Mouse (Mus musculus) Muller cell, postnatal 12 days (primary cell): ENCODE measurements around the gene Nppc.

Experiments used
- DNase-seq: peaks from one replicate; pipeline ENCODE4 v3.0.0-alpha.2; 2015; ENCODE audit errors: inconsistent ontology term

The Nppc gene

DNA sequence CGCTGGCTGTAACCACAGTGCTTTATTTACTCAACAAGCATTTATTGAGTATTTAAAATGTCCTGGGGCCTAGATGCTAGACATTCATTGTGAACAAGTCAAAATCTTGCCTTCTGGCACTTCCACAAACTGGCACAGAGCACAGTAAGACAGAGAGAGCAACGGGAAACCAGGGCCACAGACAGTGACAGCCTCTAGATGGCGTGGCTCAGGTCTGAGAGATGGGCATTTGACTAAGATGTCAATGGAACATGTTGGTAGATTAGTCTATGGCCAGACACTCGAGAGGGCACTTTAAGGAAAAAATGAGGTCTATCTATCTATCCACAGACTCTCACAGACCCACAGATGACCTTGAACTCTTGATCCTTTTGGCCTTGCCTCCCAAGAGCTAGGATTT lies 17.7 kb downstream of the Nppc start:
- DNase-seq: no peak

- DNase-seq: peak; percentile 33
Observed at GRCm38 (mm10) chr1:86650272-86650671, 20.1 kb downstream of the Nppc start.

GRCm38 (mm10) chr1:86647517-86647916 lies 22.9 kb downstream of the Nppc start:
- no peak for DNase-seq

DNA sequence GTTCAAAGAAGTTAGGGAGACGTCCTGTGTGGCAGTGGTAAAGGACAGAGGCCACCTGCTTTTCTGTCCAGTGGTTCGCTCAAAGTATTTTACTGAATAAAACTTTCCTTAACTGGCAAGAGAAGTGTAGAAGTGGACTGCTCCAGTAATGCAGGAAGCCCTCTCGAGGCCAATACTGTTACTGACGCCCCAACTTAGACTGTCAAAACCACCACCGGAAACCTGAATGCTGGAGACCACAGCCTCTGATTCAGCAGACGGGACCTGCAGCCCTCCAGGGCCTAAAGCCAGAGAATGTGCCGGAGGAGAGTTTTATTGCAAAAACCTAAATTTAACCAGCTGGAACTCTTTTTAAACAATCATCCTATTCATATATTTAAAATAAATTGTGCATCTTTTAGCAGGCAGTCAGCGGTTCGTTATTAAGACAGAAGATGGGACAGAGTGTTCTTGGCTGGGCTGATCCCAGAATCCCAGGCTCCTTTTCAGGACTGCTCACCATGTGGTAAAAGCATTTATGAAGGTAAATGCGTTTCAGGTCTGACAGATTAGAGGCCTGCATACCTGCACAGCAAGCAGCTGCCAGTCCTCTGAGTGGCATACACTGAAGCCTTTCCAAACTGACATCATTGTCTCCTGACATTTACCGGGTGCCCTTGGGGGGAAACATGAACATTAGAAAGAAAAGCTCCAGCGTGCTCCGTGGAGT lies 27.1 kb downstream of the Nppc start:
- no peak for DNase-seq

GRCm38 (mm10) chr1:86634751-86635359 lies 35.5 kb downstream of the Nppc start:
- DNase-seq: peak; percentile 55

GRCm38 (mm10) chr1:86633840-86634750 lies 36.3 kb downstream of the Nppc start:
- DNase-seq: peak; percentile 37

GRCm38 (mm10) chr1:86633434-86633833 lies 36.9 kb downstream of the Nppc start:
- no peak for DNase-seq

DNA sequence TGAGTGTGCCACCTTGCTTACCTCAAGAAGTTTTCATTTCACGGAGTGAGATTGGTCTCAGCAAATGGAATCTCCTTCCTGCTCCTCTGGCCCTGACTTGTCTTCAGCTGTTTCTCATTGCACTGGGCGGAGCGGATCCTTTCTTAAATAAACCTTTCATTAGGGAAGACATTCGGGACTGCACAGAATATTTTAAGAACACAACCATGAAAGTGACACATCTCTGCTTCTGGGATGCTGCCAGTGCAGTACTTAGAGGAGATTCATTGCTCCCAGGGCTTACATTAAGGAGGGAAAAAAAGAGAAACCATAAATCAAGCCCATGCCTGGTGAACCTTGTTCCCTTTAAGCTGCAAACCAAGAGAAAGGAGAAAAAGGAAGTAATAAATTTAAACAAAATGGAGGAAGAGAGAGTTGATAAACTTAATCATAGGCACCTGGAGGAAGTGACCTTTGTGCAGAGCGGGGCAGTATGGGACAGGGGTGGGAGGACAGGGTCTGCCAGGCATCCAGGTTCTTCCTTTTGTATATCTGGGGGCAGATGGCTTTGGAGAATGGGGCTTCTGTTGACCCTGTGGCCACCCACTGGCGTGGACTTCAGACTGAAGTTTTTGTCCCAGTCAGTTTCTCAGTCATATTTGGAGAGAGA lies 37.5 kb downstream of the Nppc start:
- no peak for DNase-seq

GRCm38 (mm10) chr1:86630527-86630926 lies 39.8 kb downstream of the Nppc start:
- no peak for DNase-seq

DNA sequence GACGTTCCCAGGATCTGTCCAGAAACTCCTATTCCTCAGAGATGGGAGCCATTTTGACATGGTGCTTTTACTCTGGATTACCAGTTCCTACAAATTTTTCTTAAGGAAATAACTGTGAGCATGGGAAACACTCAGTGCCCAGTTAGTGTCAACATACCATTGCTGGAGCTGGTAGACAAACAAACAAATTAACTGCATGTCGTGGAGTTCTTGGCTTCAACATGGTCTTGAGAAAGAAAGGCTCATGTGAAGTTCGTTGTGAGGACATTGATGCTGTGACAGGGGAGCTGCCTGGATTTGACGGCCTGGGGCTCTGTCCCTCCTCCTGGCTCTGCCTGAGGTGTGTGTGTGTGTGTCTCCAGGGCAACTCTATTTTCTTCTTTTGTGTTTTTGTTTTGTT lies 40.4 kb downstream of the Nppc start:
- no peak for DNase-seq

- no peak for DNase-seq
Observed at GRCm38 (mm10) chr1:86628270-86628669, 42.1 kb downstream of the Nppc start.

DNA sequence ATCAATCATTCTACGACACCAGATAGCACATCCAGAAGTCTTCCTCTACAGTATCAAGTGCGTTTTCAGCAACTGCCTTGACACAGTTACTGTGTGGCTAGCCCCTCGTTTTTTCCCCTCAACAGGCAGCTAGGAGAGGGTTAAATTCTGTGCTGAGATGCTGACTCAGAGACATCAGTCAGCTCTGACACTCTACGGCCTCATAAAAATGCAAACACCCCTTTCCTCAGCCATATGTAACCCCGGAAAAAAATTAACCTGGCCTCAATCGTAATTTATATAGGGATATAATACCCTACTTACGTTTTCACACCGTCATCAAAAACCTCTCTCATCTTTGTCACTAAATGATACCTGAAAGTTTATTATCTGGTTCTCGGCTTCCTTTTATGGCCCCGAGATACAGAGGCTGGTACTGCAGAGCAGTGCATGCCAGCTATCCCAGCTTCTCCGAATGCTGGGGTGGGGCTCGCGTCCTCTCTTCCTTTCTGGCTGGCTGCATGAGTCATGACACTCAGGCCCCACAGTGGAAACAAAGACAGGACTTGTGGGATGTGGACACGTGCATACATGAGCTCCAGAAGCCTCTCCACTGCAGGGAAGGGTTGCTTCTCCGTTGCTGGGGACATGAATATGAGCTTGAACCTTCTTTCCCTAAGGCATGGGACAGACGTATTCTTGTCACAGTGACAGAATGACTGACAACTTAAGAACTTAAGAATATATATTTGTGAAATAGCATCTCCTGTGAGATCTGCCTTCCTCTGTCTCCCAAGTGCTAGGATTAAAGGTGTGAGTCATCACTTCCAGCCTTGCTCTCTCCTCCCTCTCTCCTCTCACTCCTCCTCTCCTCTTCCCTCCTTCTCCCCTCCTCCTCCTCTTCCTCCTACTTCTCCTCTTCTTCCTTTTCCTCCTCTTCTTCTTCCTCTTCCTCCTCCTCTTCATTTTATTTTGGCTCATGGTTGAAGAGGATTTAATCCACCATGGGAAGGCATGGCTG lies 47.1 kb downstream of the Nppc start:
- peak; percentile 72 for DNase-seq

GRCm38 (mm10) chr1:86622296-86622695 lies 48.1 kb downstream of the Nppc start:
- DNase-seq: peak; percentile 54

DNA sequence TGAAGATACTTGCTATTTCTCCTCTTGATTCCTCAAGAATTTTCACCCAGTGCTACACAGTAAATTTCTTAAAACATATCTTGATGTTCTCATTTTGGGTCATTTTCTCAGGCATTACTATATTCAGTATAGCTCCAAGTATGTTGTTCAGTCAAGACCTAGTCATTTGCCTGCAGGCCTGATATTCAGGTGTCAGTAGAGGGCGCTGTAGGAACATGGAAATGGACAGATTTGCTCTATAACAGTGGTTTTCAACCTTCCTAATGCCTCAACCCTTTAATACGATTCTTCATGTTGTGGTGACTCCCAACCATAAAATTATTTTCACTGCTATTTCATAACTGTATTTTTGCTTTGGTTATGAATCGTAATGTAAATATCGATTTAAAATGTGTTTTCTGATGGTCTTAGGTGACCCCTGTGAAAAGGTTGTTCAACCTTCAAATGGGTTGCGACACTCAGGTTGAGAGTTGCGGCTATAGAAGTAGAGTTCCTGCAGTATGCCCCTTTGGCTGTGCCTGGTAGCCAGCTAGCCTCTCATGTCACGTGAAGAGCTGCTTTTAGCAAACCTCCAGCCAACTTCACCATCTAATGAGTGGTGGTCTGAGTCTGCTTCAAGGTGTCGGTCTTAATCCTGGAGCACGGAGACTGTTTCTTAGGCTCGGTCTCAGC lies 51.8 kb downstream of the Nppc start:
- peak; percentile 43 for DNase-seq
